Mouse (Mus musculus): ENCODE results near the gene Ip6k3. TPM values are rescaled to one million over a fixed set of nuclear protein-coding genes. Genes with fewer than 3 reads are reported as not detected.

Ip6k3 gene
- total RNA-seq, 2 experiments from 2014 or later, result 3.6 to 4.0 TPM

DNA sequence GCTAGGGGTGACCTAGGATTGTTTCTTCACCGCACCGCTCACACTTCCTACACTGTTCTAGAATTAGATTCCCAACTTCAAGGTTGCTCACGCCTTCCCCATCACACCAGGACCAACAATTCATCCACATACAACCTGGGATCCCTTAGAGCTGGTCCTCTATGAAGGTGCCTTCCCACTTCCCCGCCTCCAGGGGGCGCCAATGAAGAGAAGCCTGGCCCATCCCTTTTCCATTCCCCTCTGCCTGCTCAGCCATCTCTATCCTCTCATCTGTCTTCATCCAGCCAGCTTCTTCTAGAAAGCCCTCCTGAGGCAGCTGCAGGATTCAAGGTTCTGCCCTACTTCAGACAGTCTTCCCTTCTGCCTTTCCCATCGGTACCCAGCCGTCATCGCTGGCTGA lies 16.2 kb downstream of the Ip6k3 start:
- DNase-seq, result peak; percentile 55

GRCm38 (mm10) chr17:27150871-27151270 lies 16.7 kb downstream of the Ip6k3 start:
- DNase-seq, result peak; percentile 53

- no peak for DNase-seq
Measured at GRCm38 (mm10) chr17:27146323-27146923, 21.2 kb downstream of the Ip6k3 start.

DNA sequence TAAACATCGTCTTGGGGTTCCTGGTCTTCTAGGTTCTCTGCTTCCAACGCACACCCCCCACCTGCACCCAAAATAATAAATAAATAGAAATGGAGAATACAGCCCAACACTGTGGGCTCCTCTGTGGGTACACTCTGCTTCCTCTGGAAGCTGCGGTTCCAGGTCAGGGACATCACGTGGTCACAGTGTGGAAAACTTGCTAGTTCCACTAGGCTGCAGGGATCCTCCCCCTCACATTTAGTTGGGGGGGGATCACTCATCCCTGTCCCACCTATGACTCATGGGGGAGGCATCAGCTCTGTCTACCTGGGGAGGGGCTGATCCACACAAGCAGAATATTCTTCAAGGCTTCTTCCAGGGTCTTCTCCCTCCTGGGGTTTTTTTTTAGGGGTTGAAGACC lies 23.4 kb downstream of the Ip6k3 start:
- no peak for DNase-seq

DNA sequence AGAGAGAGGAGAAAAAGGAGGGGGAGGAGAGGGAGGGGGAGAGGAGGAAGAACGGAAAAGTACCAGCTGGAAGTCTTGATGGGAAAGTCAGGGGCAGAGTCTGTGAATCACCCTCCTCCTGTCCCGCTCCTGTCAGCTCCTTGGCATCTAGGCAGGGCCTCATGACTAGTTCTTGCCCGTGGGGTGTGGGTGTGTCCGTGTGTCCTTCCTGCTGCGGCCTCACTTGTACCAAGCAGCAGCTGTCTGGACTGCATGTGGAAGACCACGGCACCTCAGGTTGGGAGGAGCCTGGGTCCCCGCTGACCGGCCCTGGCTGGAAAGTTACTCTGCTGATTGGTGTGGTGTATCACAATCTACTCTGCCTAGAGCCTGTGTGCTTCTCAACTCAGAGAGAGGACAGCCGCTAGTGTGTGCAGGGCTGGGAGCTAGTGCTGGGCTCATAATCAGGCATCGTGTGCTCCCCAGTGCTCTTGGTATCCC lies 25.6 kb downstream of the Ip6k3 start:
- peak; percentile 29 for DNase-seq

DNA sequence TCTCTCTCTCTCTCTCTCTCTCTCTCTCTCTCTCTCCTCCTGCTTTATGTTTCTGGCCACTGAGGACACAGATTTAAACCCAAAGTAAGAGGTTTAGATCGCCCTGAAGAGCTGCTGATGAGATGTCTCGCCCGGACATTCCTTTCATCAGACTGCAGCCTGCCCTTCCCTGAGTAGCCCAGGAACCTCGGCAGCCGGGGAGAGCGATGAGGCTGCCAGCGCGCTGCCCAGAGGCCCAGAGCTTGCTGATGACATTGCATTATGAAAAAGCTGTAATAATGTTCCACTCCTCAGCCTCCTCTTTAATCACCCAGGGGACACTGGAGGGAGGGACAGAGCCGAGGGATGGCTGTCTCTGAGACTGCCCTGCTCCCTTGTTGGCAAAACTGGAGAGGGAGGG lies 27.3 kb downstream of the Ip6k3 start:
- no peak for DNase-seq

GRCm38 (mm10) chr17:27139304-27139703 lies 28.3 kb downstream of the Ip6k3 start:
- DNase-seq, result no peak

DNA sequence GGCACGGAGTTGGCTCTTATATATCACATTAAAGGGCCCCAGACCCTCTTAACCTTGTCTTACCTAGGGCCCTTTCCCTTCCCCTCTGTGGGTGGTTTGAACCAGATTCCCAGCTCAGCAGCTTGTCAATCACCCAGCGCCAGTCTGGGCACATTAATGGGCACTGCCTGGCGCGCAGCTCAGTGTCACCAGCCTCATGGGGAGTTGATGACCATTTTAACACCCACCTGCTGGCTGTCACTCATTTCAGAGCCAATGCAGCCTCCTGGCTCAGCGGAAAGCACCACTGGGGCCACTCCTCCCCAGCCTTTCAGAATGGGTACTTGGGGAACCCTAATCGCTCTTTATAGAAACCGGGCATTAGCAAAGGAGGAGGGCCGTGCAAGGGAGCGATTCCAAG lies 29.2 kb downstream of the Ip6k3 start:
- DNase-seq, result no peak

- DNase-seq, result no peak
Measured at GRCm38 (mm10) chr17:27134715-27135114, 32.9 kb downstream of the Ip6k3 start.

GRCm38 (mm10) chr17:27134187-27134586 lies 33.4 kb downstream of the Ip6k3 start:
- DNase-seq, result no peak

GRCm38 (mm10) chr17:27133551-27134141 lies 33.9 kb downstream of the Ip6k3 start, which contains the start of gene Uqcc2:
Gene Uqcc2, minus strand, starts transcription at chr17:27133916.
- peak; percentile 99 for DNase-seq

DNA sequence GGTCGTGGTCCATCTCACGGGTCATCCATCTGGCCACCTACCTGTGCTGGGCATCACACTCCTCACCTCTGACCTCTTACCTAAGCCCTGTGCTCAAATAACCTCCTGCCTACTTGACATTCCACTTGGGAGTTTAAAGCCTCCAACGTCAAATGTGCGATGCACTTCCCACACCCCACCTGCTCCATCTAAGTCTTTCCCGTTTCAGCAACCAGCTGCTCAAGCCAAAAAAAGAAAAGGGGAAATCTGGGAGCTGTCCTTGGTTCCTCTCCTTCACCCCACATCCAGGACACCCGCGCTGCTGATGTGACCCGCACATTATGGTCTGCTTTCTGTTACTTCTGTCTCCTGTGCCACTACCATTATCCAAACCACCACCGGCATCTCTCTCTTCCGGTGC lies 35.4 kb downstream of the Ip6k3 start:
- no peak for DNase-seq

DNA sequence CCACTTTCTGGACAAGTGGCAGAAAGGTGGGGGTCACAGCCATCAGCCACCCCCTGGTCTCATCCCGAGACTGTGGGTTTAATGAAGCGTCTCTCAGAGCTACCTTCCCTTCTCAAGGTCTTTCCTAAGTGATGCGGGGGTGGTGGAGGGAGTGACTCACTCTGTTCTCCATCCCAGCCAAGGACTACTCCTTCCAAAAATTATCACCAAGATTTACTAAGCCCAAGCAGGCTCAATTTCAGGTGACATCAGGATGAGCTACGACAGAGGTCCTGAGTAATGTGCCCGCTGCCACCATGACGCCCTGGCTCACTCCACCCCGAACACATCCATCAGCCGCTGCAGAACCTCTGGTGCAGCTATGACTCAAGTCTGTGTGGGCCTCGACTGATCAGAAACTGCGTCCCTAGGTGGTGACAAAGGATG lies 36.3 kb downstream of the Ip6k3 start:
- no peak for DNase-seq

DNA sequence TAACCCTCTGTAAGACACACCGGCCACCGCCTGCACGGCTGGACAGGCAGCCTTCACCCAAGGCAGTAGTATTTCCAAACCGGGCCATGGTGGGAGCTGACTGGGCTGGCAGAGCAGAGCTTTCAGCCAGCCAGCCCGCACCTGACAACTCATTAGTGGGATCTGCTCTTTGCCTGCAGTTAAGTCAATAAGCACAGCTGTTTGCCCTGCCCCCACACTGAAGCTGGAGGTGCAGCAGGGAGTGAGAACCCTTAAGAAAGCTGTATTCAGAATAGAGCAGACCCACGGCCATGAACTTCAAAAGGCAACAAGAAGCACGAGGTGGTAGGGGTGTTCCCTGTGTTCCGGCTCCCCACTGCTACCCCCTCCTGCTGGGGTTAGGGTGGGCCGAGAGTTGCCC lies 37.3 kb downstream of the Ip6k3 start:
- DNase-seq, result no peak

GRCm38 (mm10) chr17:27129819-27130218 lies 37.8 kb downstream of the Ip6k3 start:
- no peak for DNase-seq

GRCm38 (mm10) chr17:27129291-27129690 lies 38.3 kb downstream of the Ip6k3 start:
- DNase-seq, result no peak

DNA sequence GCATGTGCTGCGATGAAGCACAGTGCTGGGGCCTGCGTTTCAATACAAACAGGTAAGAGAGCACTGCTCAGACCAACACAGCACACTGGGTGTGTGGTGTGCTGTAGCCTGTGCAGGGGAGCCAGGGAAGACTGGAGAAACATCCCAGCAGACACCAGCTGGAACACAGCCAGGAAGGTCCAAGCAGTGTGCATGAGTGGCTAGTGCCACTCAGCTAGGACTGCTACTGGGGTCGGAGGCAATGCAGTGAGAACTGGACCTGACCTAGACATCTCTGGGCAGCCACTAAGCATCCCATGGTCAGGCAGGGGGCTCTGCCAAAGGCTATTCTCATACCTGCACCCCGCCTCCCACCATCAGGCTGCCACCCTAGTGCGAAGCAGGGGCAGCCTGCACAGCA lies 39.4 kb downstream of the Ip6k3 start:
- DNase-seq, result no peak

GRCm38 (mm10) chr17:27126974-27127373 lies 40.6 kb downstream of the Ip6k3 start:
- DNase-seq, result no peak

DNA sequence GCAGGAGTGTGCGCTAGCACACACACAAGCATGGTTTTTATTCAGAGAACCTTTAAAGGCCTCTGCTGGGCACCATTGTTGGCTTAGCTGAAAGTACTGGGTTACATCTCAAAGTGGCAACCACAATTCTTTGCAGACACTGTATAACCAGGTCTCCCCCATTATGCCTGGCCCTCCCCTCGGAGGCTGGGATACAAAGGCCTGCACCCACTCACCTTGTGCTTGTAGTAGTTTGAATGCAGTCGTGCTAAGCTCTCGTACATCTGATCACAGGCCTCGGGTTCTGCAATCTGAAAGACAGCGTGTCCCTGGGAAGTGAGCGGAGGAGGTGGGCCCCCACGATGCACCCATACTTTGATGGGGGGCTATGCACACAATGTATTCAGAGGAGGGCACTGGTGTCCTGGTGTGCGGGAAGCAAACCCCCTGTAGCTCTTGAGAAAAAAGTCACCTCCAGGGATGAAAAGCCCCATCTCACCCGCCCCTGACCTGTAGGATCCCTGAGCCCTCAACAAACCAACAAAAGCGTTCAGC lies 41.9 kb downstream of the Ip6k3 start:
- DNase-seq, result no peak

DNA sequence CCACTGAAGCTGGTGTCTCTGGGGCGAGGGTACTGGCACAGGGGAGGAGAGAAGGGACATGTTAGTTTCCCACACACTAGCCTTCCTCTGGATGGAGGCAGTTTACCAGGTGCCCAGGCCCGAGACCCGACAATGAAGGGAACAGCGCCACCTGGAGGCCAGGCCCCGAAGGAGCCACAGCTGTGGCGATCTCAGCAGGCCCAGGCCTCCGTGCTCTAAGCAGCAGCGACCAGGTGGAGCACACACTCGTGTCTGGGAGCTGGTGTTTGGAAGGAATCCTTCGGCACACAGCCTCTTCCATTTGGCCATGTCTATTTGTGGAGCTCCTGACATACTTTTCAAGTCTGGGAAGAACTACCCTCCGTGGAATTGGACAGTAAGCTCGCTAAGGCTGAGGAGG lies 42.4 kb downstream of the Ip6k3 start:
- DNase-seq, result peak; percentile 86

DNA sequence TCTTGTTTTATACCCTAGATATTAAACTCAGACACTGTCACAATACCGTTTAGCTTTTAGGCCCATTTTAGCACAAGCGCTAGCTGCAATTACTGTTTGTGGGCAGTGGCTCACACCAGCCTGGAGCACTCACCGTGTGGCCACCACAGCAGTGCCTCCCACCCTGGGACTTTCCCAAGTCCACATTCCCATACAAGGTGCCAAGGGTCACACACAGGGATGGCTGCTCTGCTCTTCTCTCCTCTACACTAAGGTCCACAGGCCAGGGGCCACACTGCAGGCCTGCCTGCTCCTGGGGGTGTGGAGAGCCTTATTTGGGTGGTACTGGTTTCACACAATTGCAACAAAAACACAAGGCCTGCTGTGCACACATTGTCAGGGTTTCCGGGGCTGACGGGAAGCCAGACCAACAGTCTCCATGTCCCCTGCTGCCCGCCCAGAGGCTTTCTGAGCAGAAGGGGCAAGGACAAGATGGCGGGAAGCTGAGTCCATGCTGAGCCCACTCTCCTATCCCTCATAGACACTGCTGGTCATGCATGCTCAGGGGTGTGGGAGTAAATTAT lies 43.7 kb downstream of the Ip6k3 start:
- no peak for DNase-seq

GRCm38 (mm10) chr17:27123103-27123502 lies 44.5 kb downstream of the Ip6k3 start:
- no peak for DNase-seq

- DNase-seq, result no peak
Measured at GRCm38 (mm10) chr17:27122701-27123100, 44.9 kb downstream of the Ip6k3 start.

GRCm38 (mm10) chr17:27121781-27122180 lies 45.8 kb downstream of the Ip6k3 start:
- no peak for DNase-seq
